Mouse (Mus musculus): ENCODE results near the gene Upb1. TPM values are rescaled to one million over a fixed set of nuclear protein-coding genes. Genes with fewer than 3 reads are reported as not detected.
"Not testable (repeated sequence)": the region's sequence is repeated elsewhere in the genome, so short reads cannot be mapped to it uniquely, and the experiment has no call there.

Gene Upb1
- polyA plus RNA-seq (2012; rRNA removed): 1.0 and 1.6 TPM in 2 replicates

GRCm38 (mm10) chr10:75400958-75401357 is at the start of gene Upb1:
TSS of gene Upb1 (plus strand) at chr10:75401115.
- no peak within 1 kb of the TSS for H3K4me3 ChIP-seq (ENCODE audit: low read depth, low read length)
- no peak within 1 kb of the TSS for H3K27ac ChIP-seq (ENCODE audit: insufficient read depth, low read depth, low read length)
- TF ChIP-seq POLR2A (IDR thresholded peaks at IDR 0.05; ENCODE audit: low read depth, low read length) (no peak), CTCF (IDR thresholded peaks at IDR 0.05; ENCODE audit: extremely low read depth, insufficient read length, insufficient replicate concordance, low read depth, low read length) (no peak)
- H3K4me1 ChIP-seq (ENCODE audit: control insufficient read depth, insufficient read depth, insufficient read length, low read length): peaks cover 6% of the 10 kb centered on the region; the same call in 1 of the 2 replicates
- no peaks in the 10 kb centered on the region for H3K27me3 ChIP-seq (ENCODE audit: control insufficient read depth, insufficient read depth, low read length)
- WGBS: 81% methylated on average over 4 of the region's 4 CpGs
- no peaks in the 10 kb centered on the region for H3K36me3 ChIP-seq (ENCODE audit: control insufficient read depth, insufficient read depth, low read length)

GRCm38 (mm10) chr10:75352541-75352940 is 48.4 kb upstream of the Upb1 start:
- no peaks in the 10 kb centered on the region for H3K36me3 ChIP-seq (ENCODE audit: control insufficient read depth, insufficient read depth, low read length)
- no peaks in the 10 kb centered on the region for H3K27me3 ChIP-seq (ENCODE audit: control insufficient read depth, insufficient read depth, low read length)
- H3K4me1 ChIP-seq (ENCODE audit: control insufficient read depth, insufficient read depth, insufficient read length, low read length): no peaks in the 10 kb centered on the region
- H3K4me3 ChIP-seq (ENCODE audit: low read depth, low read length): no peak overlapping the region
- TF ChIP-seq POLR2A (IDR thresholded peaks at IDR 0.05; ENCODE audit: low read depth, low read length): no peak
- TF ChIP-seq CTCF (IDR thresholded peaks at IDR 0.05; ENCODE audit: extremely low read depth, insufficient read length, insufficient replicate concordance, low read depth, low read length): no peak
- no peak overlapping the region for H3K27ac ChIP-seq (ENCODE audit: insufficient read depth, low read depth, low read length)
- 97% methylated on average over 12 of the region's 12 CpGs for WGBS

GRCm38 (mm10) chr10:75353838-75354241 is 47.1 kb upstream of the Upb1 start:
- H3K4me1 ChIP-seq (ENCODE audit: control insufficient read depth, insufficient read depth, insufficient read length, low read length); H3K27ac ChIP-seq (ENCODE audit: insufficient read depth, low read depth, low read length); H3K27me3 ChIP-seq (ENCODE audit: control insufficient read depth, insufficient read depth, low read length); H3K36me3 ChIP-seq (ENCODE audit: control insufficient read depth, insufficient read depth, low read length); H3K4me3 ChIP-seq (ENCODE audit: low read depth, low read length): not testable (repeated sequence)
- WGBS: 48% methylated on average over 9 of the region's 9 CpGs

- H3K4me1 ChIP-seq (ENCODE audit: control insufficient read depth, insufficient read depth, insufficient read length, low read length): no peaks in the 10 kb centered on the region
- H3K4me3 ChIP-seq (ENCODE audit: low read depth, low read length): no peak overlapping the region
- no peaks in the 10 kb centered on the region for H3K27me3 ChIP-seq (ENCODE audit: control insufficient read depth, insufficient read depth, low read length)
- WGBS: 53% methylated on average over 4 of the region's 4 CpGs
- no peaks in the 10 kb centered on the region for H3K36me3 ChIP-seq (ENCODE audit: control insufficient read depth, insufficient read depth, low read length)
- TF ChIP-seq CTCF (IDR thresholded peaks at IDR 0.05; ENCODE audit: extremely low read depth, insufficient read length, insufficient replicate concordance, low read depth, low read length): no peak
- TF ChIP-seq POLR2A (IDR thresholded peaks at IDR 0.05; ENCODE audit: low read depth, low read length): no peak
- no peak overlapping the region for H3K27ac ChIP-seq (ENCODE audit: insufficient read depth, low read depth, low read length)
These were observed 45.6 kb upstream of the Upb1 start for GRCm38 (mm10) chr10:75355341-75355740.

GRCm38 (mm10) chr10:75364214-75364690 is 36.7 kb upstream of the Upb1 start:
- H3K27ac ChIP-seq (ENCODE audit: insufficient read depth, low read depth, low read length): peak overlapping the region; percentile 35; the same call in 1 of the 2 replicates
- not testable (repeated sequence) for H3K27me3 ChIP-seq (ENCODE audit: control insufficient read depth, insufficient read depth, low read length); H3K36me3 ChIP-seq (ENCODE audit: control insufficient read depth, insufficient read depth, low read length); H3K4me1 ChIP-seq (ENCODE audit: control insufficient read depth, insufficient read depth, insufficient read length, low read length); H3K4me3 ChIP-seq (ENCODE audit: low read depth, low read length)
- WGBS: 12% methylated on average over 1 of the region's 1 CpGs

GRCm38 (mm10) chr10:75364796-75365195 is 36.1 kb upstream of the Upb1 start:
- TF ChIP-seq POLR2A (IDR thresholded peaks at IDR 0.05; ENCODE audit: low read depth, low read length) (no peak), CTCF (IDR thresholded peaks at IDR 0.05; ENCODE audit: extremely low read depth, insufficient read length, insufficient replicate concordance, low read depth, low read length) (no peak)
- Histone ChIP-seq H3K4me1 (ENCODE audit: control insufficient read depth, insufficient read depth, insufficient read length, low read length) (peaks cover 6% of the 10 kb centered on the region; the same call in 1 of the 2 replicates), H3K36me3 (ENCODE audit: control insufficient read depth, insufficient read depth, low read length) (no peaks in the 10 kb centered on the region), H3K4me3 (ENCODE audit: low read depth, low read length) (no peak overlapping the region), H3K27me3 (ENCODE audit: control insufficient read depth, insufficient read depth, low read length) (no peaks in the 10 kb centered on the region), H3K27ac (ENCODE audit: insufficient read depth, low read depth, low read length) (peak overlapping the region; percentile 44)
- WGBS: 49% methylated on average over 9 of the region's 9 CpGs

- H3K27me3 ChIP-seq (ENCODE audit: control insufficient read depth, insufficient read depth, low read length): no peaks in the 10 kb centered on the region
- H3K4me3 ChIP-seq (ENCODE audit: low read depth, low read length): peak overlapping the region; percentile 60
- H3K27ac ChIP-seq (ENCODE audit: insufficient read depth, low read depth, low read length): peak overlapping the region; percentile 44
- H3K36me3 ChIP-seq (ENCODE audit: control insufficient read depth, insufficient read depth, low read length): no peaks in the 10 kb centered on the region
- H3K4me1 ChIP-seq (ENCODE audit: control insufficient read depth, insufficient read depth, insufficient read length, low read length): peaks cover 6% of the 10 kb centered on the region; the same call in 1 of the 2 replicates
- peak; percentile 20; the same call in 1 of the 2 replicates for TF ChIP-seq POLR2A (IDR thresholded peaks at IDR 0.05; ENCODE audit: low read depth, low read length)
- no peak for TF ChIP-seq CTCF (IDR thresholded peaks at IDR 0.05; ENCODE audit: extremely low read depth, insufficient read length, insufficient replicate concordance, low read depth, low read length)
- 55% methylated on average over 6 of the region's 6 CpGs for WGBS
These were observed 35.7 kb upstream of the Upb1 start for GRCm38 (mm10) chr10:75365231-75365633.

GRCm38 (mm10) chr10:75373655-75374351 is 27.1 kb upstream of the Upb1 start:
- not testable (repeated sequence) for H3K27me3 ChIP-seq (ENCODE audit: control insufficient read depth, insufficient read depth, low read length); H3K4me1 ChIP-seq (ENCODE audit: control insufficient read depth, insufficient read depth, insufficient read length, low read length); H3K4me3 ChIP-seq (ENCODE audit: low read depth, low read length); H3K27ac ChIP-seq (ENCODE audit: insufficient read depth, low read depth, low read length); H3K36me3 ChIP-seq (ENCODE audit: control insufficient read depth, insufficient read depth, low read length)
- 39% methylated on average over 14 of the region's 19 CpGs for WGBS

All from small intestine, adult 2 months (tissue).